Mouse (Mus musculus) thymus, postnatal 14 days (tissue): ENCODE results near the gene Mettl22.

Source experiments
- DNase-seq: peaks from one replicate; pipeline ENCODE4 v3.0.0; 2021

Mettl22 gene

DNA sequence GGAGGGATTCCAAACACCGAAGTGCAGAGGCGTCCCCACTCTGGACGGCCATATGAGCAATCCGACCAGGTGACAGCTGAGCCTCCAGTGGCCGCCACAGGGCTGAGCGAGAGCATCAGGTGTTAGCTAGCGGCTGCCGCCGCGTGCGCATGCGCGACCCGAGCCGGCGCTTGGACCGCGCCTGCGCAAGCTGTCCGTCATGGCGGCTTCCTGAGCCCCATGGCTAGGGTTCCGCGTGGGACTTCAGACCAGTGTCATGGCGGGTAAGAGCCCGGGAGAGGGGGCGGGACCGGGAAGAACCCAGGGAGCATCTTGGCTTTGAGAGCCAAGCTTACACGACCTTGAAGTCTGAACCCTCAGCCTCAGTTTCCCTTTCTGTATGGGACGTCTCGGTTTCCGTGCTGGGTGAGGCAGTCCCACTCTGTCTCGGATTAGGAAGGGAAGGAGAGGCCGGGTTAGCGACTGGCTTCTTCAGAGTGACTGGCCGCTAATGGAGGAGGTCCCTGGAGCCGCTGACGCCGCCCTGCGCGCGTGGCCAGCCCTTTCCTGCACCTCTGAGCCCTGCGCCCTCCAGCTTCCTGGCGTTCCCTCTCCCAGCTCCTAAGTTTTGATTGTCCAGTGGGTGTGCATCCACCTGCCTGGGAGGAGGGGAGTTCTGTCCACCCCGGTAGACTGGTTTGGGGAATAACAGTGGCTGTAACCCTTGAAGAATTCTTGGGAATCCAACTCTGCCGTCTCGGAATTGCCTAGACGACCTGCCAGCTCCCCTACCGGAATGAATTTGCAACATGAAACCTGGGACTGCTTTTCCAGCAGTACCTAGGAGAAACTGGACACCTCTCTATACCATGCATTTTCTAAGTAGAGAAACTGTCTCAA is at the start of gene Mettl22:
Mettl22 (plus strand) TSS at position 186 of the 879 bp plus-strand sequence.
- peak; percentile 93 for DNase-seq

- no peak for DNase-seq
Observed at GRCm38 (mm10) chr16:8420842-8421241, 49.7 kb upstream of the Mettl22 start.

GRCm38 (mm10) chr16:8423626-8424114 is 46.9 kb upstream of the Mettl22 start:
- DNase-seq, result no peak

DNA sequence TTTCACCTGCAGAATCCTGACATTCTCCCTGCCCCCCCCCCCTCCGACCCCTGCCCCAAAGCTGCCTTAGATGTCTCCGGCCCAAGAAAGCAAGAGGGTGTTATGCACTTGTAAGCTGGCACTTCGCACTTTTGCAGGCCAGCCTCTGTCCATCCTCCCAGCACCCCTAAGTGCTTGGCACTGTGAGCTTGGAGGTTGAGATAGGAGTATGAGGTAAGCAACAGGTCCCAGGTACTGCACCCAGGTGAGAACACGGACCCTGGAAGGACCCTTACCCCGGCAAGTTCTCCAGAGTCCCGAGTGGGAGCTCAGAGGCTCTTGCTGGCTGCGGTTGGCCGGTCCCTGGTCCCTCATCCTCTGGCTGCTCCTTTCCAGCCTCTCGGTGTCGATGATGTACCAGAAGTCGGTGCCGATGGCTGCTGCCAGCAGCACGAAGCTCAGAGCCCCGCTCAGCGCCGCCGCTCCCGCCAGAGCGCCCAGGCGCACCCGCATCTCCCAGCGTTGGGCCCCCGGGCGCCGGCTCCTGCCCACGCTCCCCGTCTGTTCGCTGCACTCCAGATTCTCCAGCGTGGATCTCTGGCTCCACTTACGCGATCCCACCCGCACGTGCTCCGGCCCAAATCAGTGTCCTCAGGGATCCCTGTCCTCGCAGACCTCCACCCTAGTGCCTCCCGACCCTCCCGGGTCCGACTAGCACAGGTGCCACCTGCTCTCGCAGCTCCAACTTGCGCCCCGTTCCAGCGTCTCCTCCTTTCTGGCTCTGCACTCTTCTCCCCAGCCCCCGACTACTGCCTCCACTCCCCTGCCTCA is 46.2 kb upstream of the Mettl22 start:
- DNase-seq, result no peak

DNA sequence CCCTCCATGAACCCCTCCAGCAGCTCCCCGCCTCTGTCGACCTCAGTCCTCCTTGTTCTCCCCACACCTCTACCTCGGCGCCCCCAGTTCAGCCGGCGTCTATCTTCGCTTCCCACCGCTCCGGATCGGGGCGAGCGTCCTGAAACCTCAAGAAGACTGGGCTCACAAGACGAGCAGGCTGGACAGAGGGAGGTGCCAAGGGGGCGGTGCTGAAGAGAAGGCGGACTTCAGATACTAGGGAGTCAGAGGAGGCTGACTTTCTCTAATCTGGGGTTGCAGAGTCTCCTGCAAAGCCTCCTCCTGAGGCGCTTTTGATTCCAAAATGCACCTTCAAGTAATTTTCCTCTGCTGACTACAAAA is 45.6 kb upstream of the Mettl22 start, which contains the start of gene Tmem114:
Tmem114 (minus strand) TSS at position 166 of the 360 bp plus-strand sequence.
- no peak for DNase-seq

- DNase-seq, result no peak
Observed at GRCm38 (mm10) chr16:8425736-8426135, 44.9 kb upstream of the Mettl22 start.

DNA sequence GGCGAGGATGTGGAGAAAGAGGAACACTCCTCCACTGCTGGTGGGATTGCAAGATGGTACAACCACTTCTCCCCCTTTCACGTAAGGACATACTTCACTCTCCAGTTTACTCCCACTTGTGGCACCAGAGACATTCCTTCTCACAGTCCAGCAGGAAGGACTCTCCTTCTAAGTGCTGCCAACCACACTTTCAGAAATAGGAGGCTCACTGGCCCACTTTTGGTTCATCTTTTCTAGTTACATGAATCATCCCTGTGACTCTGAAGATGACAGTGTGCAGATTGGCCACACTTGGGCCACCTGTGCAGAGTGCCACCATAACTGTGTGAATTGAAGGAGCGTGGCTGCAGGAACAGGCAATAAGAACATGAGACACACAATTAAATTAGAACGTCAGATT is 41.1 kb upstream of the Mettl22 start:
- no peak for DNase-seq

- no peak for DNase-seq
Observed at GRCm38 (mm10) chr16:8432616-8433015, 38.0 kb upstream of the Mettl22 start.

DNA sequence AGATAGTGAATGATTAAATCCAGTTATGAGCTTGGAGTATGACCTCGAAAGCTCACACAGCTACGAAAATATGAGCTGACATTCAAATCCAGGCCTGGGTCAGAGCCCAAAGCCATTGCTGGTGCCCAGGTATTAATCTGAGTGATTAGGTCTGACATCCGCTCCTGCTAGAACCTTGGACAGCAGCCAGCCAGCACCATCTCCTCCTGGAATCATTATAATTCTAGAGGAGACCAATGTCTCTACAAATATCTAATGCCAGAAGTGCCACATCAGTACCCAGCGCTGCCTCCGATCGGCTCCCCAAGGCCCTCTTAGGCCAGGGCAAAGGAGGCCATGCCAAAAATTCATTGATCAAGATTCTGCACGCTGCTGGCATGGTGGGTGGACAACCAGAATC is 25.7 kb upstream of the Mettl22 start:
- no peak for DNase-seq

DNA sequence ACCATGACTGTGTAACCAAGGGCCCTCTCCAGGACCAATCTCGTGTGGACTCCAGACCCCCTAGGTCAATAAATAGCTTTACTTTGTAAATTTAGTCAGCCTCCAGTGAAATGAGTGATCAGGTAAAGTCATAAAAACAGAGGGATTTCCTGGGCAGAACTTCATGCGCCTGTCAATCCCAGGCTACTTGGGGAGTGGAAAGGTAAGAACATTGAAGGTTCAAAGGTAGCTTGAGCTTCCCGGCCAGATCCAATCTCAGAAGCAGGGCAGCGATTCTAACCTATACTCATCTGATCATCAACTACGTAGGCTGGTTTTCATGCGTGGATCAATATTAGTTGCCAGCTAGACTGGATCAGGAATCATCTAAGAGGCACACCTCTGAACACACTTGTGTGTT is 24.3 kb upstream of the Mettl22 start:
- no peak for DNase-seq

GRCm38 (mm10) chr16:8453301-8453700 is 17.3 kb upstream of the Mettl22 start:
- DNase-seq, result no peak

DNA sequence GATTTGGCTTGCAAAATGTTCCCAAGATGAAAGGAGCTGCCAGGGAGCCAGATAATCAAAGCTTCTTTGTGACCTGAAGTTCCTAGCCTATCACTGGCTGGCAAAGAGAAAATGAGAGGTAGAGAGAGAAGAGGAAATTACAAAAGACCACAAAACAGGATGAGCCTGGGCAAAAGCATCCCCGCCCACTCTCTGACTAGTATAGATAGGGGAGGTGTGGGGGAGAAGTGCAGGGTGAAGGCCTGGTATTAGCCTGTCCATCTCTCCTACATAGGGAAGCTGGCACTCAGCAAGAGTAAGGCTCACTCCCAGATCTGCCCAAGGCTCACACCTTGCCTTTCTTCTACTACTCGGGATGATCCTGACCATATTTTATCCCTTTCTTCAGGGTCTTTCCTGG is 15.4 kb upstream of the Mettl22 start:
- DNase-seq, result peak; percentile 15

DNA sequence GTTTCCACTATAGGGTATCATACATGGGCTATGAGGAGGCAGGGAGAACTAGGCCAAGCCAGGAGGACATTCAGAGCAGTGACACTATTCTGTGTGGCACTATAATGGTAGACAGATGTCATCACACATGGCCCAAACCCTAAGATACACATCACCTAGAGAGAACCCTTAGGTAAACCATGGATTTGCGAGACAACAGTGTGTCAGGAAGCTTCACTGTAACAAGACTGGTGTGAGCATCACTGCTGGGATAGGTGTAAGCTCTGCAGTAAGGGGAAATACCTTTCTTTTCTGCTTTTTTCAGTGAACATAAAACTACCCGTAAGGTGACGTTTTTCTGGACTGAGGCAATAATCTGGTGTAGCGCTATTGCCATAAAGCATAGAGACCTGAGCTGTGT is 12.2 kb upstream of the Mettl22 start:
- DNase-seq, result no peak

DNA sequence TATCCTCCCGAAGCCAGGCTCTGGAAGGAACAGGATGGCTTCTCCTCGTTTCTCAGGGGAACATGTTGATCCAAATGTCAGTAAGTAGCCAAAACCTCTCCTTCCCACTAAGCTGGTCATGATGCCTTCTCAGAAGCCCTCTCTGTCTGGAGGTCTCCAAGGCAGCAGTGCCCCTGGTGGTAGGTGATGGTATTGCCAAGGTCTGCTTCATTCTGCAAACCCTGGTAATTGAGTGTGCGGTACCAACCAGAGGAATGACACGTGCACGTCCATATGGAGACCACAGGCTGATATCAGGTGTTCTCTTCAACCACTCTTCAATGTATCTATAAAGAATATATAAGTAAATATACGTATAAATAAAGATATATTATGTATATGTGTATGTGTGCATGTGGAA is 11.5 kb upstream of the Mettl22 start:
- peak; percentile 69 for DNase-seq

- DNase-seq, result no peak
Observed at GRCm38 (mm10) chr16:8470132-8470531, 456 bp upstream of the Mettl22 start.

GRCm38 (mm10) chr16:8487396-8488005 is 16.9 kb downstream of the Mettl22 start:
- no peak for DNase-seq

DNA sequence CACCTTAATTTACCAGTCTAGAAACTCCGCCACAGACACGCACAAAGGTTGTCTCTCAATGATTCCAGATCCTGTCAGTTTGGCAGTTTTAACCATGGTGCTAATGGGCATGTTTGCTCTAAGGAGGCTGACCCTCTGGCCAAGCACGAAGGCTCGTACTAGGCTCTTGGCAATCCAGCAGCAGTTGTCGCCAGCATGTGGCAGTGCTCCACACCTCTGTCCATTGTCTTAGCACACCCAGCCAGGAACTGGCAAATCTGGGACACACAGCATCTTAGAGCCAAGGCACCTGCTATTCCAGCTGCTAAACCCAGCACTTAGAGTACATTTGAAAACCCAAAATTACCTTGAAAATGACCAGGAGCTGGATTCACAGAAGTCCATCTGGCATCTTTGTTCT is 18.8 kb downstream of the Mettl22 start:
- DNase-seq, result no peak

GRCm38 (mm10) chr16:8491743-8492490 is 21.3 kb downstream of the Mettl22 start:
- DNase-seq, result no peak

DNA sequence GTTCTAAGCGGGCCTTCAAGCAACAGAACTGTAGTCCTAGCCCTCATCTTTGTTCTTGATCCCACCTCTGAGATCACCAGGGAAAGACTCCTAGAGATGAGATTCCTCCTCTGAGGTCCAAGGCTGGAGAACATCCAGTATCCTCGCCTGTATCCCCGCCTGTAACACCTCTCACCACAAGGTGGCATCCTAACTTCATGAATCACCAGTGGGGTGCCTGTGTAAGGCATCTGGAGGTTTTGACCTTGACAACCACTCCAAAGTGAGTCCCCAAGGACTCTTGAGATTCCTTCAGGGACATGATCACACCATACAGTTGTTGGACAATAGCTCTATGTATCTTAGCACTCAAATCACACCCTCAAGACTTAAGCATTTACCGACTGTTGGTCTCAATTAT is 23.7 kb downstream of the Mettl22 start:
- DNase-seq, result peak; percentile 70

- DNase-seq, result no peak
Observed at GRCm38 (mm10) chr16:8496967-8497366, 26.4 kb downstream of the Mettl22 start.

DNA sequence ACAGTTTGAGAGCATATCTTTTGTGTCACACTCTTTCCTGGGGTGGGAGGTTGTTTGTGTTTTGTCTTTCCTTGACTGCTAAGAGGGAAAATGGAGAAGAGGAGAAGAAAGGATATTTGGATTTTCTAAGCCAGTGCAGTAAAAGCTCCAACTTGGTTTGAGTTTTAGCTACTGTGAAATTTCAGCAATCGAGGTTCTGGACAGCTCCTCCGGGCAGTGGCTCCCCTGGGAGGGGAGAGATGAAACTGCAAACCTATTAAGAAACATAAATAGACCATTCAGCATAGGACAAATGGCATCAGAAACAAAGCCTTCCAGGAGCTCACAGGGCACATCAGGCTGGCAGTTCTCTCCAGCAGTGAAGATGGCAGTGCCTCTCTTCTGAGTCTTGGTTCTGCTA is 33.7 kb downstream of the Mettl22 start:
- no peak for DNase-seq

GRCm38 (mm10) chr16:8509894-8510293 is 39.3 kb downstream of the Mettl22 start:
- no peak for DNase-seq

DNA sequence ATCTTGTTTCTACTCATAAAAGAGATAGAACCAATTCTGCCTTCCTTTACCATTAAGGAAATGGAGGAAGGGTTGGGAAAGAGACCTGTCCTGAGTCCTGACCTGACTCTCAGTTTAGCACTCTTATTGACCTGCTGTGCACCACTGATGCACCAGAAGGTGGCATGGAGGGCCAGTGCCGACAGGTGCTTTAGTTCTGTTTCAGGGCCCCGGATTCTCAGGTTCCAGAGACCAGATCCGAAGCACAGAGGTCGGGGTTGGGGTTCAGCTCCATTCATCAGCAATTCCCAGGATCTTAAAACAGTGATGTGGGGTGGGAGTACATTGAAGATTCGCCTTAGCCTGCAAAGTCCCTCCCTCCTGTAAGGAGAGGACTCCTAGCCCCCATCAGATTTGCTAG is 42.2 kb downstream of the Mettl22 start:
- DNase-seq, result no peak
